Mouse (Mus musculus) kidney, adult 9 months (tissue): ENCODE data around the gene Kmt2e.
A peak's percentile ranks its signal among the peaks of the same experiment; 100 is the strongest.

Experiments used
- DNase-seq: peaks from one replicate; pipeline ENCODE4 v3.0.0; 2022

Gene Kmt2e

DNA sequence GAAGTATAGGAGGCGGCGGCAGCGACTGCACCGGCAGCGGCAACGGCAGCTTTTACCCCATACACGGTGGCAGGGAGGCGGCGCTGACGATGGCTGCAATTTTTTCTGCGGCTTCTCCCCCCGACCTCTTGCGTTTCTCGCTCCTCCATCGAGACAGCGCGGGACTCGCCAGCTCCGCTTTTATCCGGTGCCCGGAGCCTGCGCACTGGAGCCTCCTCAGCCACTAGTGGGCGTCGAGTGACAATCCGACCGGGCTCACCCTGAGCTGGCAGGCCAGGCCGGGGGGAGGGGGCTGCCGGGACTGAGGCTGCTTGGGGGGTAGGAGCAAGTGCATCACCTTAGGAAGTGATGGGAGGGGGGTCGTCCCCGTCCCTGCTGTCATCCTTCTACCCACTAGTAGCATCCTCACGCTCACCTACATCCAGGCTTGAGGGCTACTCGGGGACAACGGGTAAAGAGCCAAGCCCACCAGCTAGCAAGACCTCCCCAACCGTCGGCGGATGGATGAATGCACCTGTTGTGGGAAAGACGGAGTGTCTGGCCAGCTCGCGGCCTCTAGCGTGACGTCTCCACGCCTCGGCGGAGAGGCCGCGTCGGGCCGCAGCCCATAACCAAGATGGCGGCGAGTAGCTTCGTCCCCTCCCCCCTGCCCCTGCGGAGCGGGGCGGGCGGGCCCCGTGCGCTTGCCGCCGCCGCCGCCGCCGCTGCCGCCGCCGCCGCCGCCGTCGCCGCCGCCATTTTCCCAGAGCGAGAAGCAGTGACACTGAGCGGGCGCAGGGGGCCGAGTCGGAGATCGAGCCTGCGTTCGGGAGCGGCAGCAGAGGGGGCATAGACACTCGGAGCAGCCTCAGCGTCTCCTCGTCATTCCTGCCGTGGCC, at the start of gene Kmt2e:
Gene Kmt2e, plus strand, starts transcription at position 722 of the 878 bp plus-strand sequence.
- peak; percentile 94 for DNase-seq

DNA sequence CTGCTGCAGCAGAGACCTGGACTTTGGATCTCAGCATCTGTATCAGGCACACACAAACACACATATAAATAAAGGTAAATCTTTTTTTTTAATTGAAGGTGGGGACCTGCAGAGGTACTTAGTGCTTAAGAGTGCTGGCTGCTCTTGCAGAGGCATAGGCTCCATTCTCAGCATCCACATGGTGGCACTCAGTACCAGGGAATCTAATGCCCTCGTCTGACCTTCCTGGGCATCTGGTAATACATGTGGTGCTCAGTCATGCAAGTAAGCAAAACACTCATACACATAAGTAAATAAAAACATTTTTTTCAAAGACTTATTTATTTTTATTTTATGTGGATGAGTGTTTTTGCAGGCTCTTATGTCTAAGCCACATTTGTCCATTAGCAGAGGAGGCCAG, 49.1 kb upstream of the Kmt2e start:
- peak; percentile 71 for DNase-seq

DNA sequence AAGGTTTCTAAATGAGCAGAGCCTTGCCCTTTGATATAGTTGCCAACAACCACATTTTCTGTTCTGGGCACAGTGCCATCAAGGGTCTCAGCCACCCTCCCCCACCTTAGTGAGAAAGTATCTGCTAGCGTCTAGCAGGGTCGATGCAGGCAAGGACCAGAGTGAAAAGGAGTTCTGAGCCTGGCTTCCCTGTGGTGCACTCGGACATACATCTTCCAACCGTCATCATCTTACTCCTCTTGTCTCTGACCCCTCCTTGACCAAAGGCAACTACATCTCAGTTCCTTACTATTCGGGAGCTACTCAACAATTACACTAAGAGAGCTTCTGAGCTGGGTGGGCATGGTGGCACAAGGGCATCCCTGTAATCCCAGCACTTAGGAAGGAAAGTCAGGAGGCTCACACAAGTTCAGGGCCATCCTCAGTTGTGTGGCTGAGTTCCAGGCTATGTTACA, 48.5 kb upstream of the Kmt2e start:
- no peak for DNase-seq

DNA sequence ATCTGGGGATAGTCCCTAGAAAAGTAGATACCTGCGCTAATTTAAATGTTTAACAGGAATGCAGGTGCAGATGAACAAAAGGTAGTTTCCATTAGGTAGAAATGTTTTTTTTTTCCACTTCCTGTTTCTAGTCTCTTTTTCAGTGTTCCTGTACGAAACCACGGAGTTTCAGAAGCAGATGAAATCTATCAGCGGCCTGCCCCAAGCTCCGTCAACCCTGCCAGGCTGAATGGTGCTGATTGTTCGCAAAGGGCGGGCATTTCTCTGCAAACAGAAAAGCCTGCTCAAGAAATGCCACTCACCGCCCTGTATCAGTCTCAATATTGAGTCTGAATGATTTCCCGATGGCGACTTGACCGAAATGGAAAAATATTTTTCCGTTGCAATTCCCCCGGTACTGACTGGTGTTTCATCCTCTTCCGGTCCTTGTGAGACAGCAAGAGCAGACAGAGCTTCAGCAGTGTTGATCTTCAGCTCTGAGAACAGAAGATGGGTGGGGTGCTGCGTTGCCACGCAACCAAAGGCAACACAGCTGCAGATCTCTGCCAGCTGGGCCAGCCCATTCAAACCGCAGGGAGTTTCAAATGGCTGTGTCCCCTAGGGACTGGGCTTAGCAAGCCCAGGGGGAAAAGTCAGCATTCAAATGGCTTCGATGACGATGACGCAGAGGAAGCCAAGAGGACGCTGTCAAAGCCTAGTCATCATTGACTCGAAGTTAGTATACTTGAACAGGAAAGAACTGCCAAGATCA, 47.5 kb upstream of the Kmt2e start:
- DNase-seq = peak; percentile 90

DNA sequence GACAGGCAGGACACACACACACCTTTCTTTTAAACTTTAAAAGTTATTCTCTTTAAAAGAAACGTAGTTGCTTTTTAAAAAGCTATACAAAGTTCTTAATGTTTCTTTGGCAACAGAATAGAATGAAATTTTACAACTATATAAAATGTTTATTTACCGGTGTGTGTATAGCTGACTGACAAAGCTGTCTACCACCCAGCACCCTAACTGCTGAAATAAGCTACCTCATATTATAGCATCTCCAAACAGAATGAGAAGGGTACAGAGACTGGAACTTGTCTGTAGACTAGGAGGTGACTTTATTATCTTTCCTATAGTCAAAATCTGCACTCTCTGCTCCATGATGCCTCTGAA, 47.0 kb upstream of the Kmt2e start:
- DNase-seq = no peak

DNA sequence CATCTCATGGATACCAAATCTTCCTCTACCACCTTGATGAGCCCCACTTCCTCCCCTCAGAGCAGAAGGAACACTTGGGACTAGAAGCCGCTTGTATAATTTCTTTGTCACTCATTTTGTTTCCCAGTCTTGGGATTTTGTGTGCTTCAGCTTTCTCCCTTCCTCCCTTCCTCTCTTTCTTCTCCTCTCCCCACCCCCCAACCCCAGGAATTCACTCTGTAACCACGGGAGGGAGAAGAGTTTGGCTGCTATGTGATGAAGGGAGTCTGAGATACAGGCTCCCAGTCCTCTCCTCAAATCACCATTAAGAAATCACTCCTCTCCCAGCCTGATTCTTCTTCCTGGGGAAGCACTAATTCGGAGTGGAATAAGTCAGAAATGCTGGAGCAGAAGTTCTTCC, 46.1 kb upstream of the Kmt2e start:
- DNase-seq = no peak

DNA sequence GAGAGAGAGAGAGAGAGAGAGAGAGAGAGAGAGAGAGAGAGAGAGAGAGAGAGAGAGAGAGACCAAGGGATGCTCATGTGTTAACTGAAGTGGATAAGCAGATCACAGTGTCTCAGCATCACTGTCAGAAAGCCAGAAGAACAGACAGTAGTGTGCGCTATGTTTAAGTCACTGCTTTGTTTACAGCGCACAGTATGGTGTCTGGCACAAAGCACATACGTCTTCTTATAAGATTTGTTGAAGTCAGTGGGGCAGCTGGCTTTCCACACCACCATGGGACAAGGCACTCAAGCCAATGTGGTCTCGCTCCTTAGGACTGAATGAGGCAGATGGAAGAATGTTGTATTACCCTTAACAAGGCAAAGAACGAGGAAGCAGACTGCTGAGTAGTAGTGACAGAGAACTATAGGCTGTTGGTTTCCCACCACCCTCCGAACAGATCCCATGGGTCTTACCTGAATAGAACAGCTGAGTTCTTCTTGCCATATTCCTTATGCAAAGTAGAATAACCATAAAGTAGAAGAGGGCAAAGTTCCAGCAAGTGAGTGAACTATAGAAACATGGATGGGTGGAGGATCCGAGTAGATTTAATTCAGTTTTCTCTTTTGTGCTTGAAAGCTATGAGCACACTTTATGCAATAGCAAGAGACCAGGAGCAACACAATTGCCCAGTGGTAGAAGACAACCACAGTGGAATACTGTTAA, 44.5 kb upstream of the Kmt2e start:
- no peak for DNase-seq

DNA sequence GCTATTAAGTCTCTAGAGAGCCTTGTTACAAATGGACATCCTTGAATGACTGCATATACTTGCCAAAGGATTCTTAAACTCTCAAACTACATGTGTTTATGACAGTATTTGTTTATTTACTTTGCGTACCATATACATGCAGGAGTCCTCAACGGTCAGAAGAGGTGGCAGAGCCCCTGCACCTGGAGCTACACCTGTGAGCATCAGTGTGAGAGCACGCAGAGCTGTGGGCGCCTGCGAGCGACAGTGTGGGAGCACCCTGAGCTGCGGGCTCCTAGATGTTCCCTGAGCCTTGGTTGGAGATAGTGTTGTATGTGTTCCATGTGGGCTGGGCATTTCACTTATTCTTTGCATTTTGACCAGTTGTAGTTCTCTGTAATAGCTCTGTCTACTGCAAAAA, 42.5 kb upstream of the Kmt2e start:
- DNase-seq = no peak

DNA sequence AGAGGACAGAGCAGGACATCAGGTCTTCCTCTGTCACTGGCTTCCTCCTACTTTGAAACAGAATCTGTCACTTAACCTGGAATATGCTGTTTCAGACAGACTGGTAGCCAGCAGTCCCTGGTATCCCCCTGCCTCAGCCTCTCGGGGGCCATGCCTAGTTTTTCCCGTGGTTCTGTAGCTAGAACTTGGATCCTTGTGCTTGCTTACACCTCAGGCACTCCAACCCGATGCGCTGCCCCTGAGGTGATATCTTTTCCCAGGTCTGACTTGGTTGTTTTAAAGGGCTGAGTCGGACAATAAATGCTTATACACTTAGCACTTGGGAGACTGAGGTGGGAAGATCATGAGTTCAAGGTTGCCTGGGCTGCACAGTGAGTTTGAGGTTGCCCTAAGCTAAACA, 40.4 kb upstream of the Kmt2e start:
- no peak for DNase-seq

DNA sequence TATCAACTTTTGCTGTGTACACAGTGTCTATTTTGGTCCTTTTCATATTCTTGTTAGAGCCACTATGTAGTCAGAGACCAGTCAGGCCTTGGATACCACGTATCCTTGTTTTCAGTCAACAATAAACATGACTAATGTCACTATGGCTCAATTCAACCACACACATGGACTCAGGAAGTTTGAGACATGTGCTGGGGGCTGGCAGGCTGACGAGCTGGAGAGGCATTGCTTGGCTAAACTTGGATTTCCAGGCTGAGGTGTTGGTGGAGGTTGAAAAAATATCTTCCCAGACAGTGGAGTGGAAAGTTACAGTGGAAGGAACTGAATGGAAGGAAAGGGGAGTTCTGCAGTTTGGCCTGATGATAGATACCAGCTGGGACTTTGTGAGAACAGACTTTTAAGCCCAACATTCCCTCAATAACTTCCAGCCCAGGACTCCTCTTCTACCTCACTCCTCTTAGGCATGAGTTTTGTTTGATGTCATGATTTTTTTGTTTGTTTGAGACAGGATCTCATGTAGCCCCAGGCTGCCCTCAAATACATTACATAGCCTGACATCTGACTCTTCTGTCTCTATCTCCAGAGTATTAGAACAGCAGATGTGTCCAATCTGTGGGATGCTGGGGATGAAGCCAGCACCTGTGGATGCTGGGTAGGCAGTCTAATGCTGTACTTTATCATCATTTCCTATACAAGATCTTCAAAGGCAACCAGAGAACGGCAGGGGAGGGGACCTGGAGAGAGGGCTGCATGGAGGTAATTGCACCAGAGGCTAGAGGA, 39.7 kb upstream of the Kmt2e start:
- no peak for DNase-seq

DNA sequence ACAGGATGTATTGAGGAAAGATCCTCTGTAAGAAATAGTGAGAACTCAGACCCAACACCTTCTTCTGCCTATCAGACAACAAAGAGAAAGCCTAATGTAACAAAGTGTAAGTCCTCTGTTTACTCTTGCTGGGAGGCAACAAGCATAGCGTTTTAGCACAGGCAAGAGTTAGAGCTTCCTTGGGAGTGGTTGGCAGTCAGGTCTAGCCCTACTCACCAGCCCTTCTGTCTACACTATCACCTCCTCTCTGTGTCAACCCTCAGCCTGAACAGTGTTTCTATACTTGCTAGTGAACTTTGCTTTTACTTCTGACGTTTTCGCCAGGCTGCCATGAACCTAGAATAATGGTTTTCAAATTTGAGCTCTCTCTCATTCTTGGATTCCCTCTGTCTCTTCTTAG, 38.5 kb upstream of the Kmt2e start:
- DNase-seq = no peak

DNA sequence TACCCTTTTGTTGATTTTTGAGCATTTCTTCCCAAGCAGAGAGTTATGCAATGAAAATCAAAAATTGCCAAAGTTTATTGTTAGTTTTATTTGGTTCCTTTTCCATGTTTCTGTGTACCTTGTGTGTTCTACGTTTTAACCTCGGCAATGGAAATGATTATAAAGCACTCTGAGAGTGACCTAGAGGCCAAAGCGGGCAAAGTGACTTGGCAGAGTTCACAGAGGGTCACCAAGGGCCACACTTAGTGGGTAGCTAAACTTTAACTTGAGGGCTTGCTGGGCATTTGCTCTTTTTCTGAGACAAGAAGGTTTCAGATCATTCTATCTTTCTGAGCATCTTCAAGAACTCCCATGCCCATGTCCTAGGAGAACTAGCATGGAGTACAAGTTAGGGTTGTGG, 37.5 kb upstream of the Kmt2e start:
- DNase-seq = peak; percentile 76

DNA sequence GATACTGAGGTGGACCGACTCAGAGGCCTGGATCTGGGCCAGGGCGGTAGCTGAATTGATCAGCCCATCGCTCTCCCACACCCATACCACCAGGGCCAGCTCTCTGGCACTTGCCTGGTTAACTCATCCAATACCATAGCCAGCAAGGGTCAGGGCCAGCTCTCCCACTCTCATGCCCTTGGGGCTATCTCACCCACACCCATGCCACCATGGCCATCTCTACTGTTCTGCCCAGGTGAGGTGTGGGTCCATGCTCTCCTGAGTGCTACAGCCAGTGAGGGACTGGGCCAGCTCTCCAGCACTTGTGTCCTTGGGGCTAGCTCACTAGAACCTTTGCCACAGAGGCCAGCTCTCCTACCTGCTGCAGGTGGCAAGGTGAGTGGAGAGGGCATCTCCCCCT, 34.1 kb upstream of the Kmt2e start:
- no peak for DNase-seq

DNA sequence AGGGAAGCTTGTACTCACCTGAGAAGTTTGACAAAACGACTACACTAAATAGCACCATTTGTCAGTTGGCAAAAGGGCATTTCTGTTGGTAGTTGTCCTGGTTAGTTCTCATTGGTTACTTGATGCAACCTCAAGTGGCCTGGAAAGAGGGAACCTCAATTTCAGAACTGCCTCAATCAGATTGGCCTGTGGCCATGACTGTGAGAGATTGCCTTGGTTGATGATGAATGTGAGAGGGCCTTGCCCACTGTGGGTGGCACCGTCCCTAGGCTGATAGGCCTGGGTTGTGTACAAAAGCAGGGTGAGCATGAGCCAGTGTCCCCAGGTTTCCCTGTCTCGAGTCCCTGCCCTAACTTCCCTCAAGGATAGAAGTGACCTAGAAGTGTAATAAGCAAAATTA, 33.4 kb upstream of the Kmt2e start:
- DNase-seq = no peak

DNA sequence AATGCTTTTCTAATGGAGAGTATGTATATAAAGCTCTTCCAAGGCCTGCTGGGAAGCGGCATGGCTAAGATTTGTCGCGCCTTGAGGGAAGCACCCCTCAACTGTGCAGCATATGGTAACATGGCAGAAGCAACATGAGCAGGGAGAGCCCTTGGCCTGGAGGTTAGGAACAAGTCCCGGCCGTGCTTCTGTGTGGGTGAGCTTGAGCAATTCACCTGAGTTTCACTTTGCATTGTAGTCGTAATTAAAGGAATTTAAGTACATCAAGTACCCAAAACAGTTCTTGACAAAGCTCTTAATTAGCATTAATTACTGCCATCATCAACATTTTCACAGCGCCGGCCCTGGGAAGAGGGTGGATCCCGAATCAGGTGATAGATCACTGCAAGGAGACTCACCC, 32.9 kb upstream of the Kmt2e start:
- no peak for DNase-seq

DNA sequence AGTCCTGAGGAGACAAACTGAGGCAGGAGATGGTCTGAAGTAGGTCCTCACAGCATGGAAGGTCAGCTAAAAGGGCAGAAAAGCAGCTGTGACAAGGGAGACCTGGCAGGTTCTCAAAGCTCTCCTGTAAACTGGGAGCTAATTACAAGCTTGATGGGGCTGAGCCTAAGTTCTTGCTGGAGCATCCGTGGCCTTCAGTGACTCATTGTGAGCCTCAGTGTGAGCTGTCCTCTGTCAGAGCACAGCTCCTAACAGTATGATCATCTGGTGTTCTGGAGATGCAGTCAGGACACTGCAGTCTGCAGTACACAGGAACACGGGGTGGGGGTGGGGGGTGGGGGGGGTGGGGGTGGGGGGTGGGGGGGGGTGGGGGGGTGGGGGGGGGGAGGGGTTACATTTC, 32.2 kb upstream of the Kmt2e start:
- DNase-seq = no peak

DNA sequence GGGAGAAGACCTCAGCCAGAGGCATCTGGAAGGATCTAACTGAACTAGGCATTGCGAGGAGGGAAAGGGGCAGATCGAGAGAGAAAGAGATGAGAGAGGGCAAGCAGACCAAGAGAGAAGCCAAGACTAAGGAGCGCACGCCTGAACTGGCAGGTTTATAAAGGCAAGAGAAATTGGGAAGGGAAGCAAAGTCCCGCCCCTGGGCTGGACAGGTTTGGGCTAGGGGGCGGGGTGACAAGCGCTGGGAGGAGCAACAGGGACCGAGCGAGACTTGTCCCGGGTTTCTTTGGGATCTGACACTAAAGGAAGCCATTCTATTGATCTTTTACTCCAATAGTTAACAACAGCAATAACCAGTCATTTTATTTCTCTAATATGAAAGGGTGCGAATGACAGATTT, 31.1 kb upstream of the Kmt2e start:
- DNase-seq = no peak

DNA sequence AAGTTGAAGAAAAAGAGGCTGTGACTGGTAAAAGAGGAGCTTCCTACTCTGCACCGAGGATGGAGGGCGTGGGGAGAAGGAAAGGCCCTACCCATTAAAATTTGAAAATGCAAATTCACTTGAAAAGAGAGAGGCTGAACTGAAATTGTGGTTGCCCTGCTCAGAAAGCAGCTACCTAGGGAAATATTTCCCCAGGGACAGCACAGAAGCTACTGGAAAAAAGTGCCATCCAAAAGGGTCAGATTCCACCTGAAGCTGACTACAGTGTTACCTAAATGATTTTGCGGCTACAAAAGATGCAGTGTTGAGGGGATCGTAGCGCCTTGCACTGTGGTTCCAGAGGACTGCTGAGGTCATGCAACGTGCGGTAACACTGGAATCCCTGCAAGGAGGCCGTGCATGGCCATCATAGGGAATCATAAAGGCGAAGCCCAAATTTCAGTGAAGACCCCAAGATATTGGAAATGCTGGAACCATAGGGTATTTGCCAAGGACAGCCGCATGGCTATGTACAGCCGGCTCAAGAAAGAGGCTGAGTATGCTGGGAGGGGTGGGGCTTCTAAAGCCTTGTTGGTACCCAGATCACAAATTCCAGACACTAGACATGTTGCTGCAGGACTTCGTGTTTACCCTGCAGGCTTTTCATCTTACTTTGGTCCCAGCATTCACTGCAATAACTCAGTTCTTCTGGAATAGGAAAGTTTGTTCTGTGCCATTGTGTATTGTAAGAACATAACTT, 28.4 kb upstream of the Kmt2e start:
- DNase-seq = no peak

DNA sequence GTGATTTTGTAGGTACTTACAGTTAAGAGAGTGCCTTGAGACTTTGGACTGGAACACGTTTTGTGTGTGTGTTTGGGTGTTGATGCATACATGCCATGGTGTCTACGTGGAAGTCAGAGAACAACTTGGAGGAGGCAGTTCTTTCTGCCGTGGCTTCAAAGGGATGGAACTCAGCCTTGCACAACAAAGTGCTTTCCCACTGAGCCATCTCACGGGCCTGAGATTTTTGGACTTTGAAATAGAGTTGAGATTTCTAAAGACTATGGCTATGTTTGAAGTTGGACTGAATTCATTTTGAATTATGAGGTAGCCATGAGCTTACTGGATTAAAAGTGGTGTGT, 27.9 kb upstream of the Kmt2e start:
- no peak for DNase-seq

DNA sequence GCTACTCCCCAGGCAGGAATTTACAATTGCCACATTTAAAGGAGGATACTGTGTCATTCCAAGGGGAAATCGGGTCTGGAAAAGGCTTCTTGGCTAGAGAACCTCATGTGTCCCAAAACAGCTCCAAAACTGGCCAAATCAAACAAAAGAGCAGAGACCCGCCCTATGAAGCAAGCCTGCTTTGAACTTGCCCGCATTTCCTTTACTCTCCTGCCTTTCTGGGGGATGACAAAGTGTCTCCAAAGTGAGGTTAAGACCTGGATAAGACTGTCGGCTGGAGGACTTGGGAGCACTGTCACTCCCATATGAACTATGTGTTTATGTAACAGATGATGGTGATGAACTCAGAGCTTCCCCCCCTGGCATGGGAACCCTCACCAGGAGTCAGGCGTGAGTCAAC, 26.1 kb upstream of the Kmt2e start:
- no peak for DNase-seq

DNA sequence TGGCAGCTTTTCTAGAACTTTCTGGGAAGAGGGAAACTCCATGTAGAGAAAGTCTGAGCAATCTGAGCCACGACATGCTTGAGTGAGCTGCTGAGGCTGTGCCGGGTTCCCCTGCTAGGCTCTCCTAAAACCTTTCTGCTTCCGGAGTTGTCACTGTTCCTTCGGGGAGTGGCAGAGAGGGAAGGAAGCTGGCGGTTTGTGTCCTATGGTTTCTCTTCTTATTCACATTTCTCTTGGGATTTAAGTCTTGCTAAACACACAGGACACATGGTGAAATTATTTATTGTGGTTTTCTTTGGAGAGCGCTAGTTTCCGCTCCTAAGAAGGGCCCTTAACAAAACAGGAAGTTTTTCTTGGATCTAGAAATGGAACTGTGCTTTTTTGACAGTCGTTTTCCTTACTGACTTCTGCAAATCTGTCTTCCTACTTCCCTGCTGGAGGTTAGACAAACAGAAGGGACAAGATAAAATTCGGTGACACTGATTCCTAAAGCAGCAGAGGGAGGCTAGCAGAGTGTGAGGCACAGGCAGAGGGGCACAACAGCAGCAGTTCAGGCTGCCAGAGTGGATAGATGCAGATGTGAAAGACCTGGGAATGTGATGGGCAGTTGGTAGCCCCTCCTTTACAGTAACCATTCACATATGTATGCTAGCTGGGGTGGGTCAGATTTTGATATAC, 24.1 kb upstream of the Kmt2e start:
- peak; percentile 76 for DNase-seq

DNA sequence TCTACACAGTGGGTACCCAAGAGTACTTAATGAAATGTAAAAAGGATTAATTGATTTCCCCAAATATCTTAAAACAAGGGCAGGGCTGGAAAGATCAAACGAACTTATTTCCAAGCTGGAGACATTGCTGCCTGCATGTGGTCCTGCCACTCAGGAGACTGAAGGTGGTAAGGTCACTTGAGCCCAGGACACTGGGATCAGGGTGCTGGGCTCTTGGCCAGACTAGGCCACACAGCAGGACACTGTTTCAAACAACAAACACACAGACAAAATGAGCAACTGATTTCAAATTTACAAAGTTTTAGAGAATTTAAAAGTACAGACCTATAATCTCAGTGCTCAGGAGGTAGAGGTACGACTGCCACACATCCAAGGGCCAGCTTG, 23.5 kb upstream of the Kmt2e start:
- DNase-seq = no peak
